Mouse (Mus musculus): ENCODE measurements around the gene Gm4353. TPM values are rescaled to one million over a fixed set of nuclear protein-coding genes. Genes with fewer than 3 reads are reported as not detected.
A peak's percentile ranks its signal among the peaks of the same experiment; 100 is the strongest.

The Gm4353 gene
- polyA plus RNA-seq, 1 experiment from 2014 or later: 0.33 TPM

- H3K27me3 ChIP-seq (ENCODE audit: control insufficient read depth, insufficient read depth, low read length): no peaks in the 10 kb centered on the region
- H3K4me2 ChIP-seq (replicated peaks; ENCODE audit: low read depth): no peak overlapping the region
- no peak overlapping the region for H3K4me3 ChIP-seq (ENCODE audit: low read depth, low read length)
- H3K9ac ChIP-seq (ENCODE audit: low read length): no peak overlapping the region
- DNase-seq (ENCODE audit: low spot score) (peak; percentile 11), ATAC-seq (ENCODE audit: low FRiP score, low TSS enrichment) (no peak)
- H3K27ac ChIP-seq (replicated peaks): no peak overlapping the region
- H3K4me1 ChIP-seq (replicated peaks; ENCODE audit: control insufficient read depth, insufficient read depth): no peaks in the 10 kb centered on the region
- H3K9me3 ChIP-seq (ENCODE audit: control insufficient read depth, low read length): no peaks in the 10 kb centered on the region
- 81% methylated on average over 1 of the region's 1 CpGs for WGBS
- H3K36me3 ChIP-seq (ENCODE audit: control insufficient read depth, insufficient read depth, low read length): no peaks in the 10 kb centered on the region
- no peak for TF ChIP-seq EP300 (optimal IDR thresholded peaks at IDR 0.05)
- no peak for TF ChIP-seq CTCF (IDR thresholded peaks at IDR 0.05; ENCODE audit: low read depth)
Observed at GRCm38 (mm10) chr7:116119306-116119857, 34.9 kb upstream of the Gm4353 start.

- Histone ChIP-seq H3K36me3 (ENCODE audit: control insufficient read depth, insufficient read depth, low read length) (no peaks in the 10 kb centered on the region), H3K4me1 (replicated peaks; ENCODE audit: control insufficient read depth, insufficient read depth) (no peaks in the 10 kb centered on the region), H3K9me3 (ENCODE audit: control insufficient read depth, low read length) (no peaks in the 10 kb centered on the region), H3K9ac (ENCODE audit: low read length) (no peak overlapping the region), H3K4me2 (replicated peaks; ENCODE audit: low read depth) (no peak overlapping the region), H3K27ac (replicated peaks) (no peak overlapping the region), H3K4me3 (ENCODE audit: low read depth, low read length) (no peak overlapping the region), H3K27me3 (ENCODE audit: control insufficient read depth, insufficient read depth, low read length) (no peaks in the 10 kb centered on the region)
- 69% methylated on average over 2 of the region's 2 CpGs for WGBS
- TF ChIP-seq EP300 (optimal IDR thresholded peaks at IDR 0.05): no peak
- TF ChIP-seq CTCF (IDR thresholded peaks at IDR 0.05; ENCODE audit: low read depth): no peak
- no peak for ATAC-seq (ENCODE audit: low FRiP score, low TSS enrichment)
- DNase-seq (ENCODE audit: low spot score): no peak
Observed at GRCm38 (mm10) chr7:116115991-116116390, 31.6 kb upstream of the Gm4353 start.

- H3K27ac ChIP-seq (replicated peaks): no peak overlapping the region
- DNase-seq (ENCODE audit: low spot score): no peak
- no peak overlapping the region for H3K4me2 ChIP-seq (replicated peaks; ENCODE audit: low read depth)
- no peaks in the 10 kb centered on the region for H3K9me3 ChIP-seq (ENCODE audit: control insufficient read depth, low read length)
- H3K27me3 ChIP-seq (ENCODE audit: control insufficient read depth, insufficient read depth, low read length): no peaks in the 10 kb centered on the region
- no peak overlapping the region for H3K4me3 ChIP-seq (ENCODE audit: low read depth, low read length)
- no peak for ATAC-seq (ENCODE audit: low FRiP score, low TSS enrichment)
- H3K4me1 ChIP-seq (replicated peaks; ENCODE audit: control insufficient read depth, insufficient read depth): no peaks in the 10 kb centered on the region
- no peaks in the 10 kb centered on the region for H3K36me3 ChIP-seq (ENCODE audit: control insufficient read depth, insufficient read depth, low read length)
- no peak overlapping the region for H3K9ac ChIP-seq (ENCODE audit: low read length)
- no peak for TF ChIP-seq EP300 (optimal IDR thresholded peaks at IDR 0.05)
- no peak for TF ChIP-seq CTCF (IDR thresholded peaks at IDR 0.05; ENCODE audit: low read depth)
- WGBS: 75% methylated on average over 12 of the region's 12 CpGs
Observed at GRCm38 (mm10) chr7:116115216-116115930, 30.9 kb upstream of the Gm4353 start.

- TF ChIP-seq CTCF (IDR thresholded peaks at IDR 0.05; ENCODE audit: low read depth) (no peak), EP300 (optimal IDR thresholded peaks at IDR 0.05) (no peak)
- DNase-seq (ENCODE audit: low spot score) (no peak), ATAC-seq (ENCODE audit: low FRiP score, low TSS enrichment) (no peak; the same call in 1 of the 2 replicates)
- H3K9ac ChIP-seq (ENCODE audit: low read length): no peak overlapping the region
- no peaks in the 10 kb centered on the region for H3K4me1 ChIP-seq (replicated peaks; ENCODE audit: control insufficient read depth, insufficient read depth)
- no peak overlapping the region for H3K27ac ChIP-seq (replicated peaks)
- no peaks in the 10 kb centered on the region for H3K27me3 ChIP-seq (ENCODE audit: control insufficient read depth, insufficient read depth, low read length)
- H3K4me2 ChIP-seq (replicated peaks; ENCODE audit: low read depth): no peak overlapping the region
- H3K36me3 ChIP-seq (ENCODE audit: control insufficient read depth, insufficient read depth, low read length): no peaks in the 10 kb centered on the region
- WGBS: 85% methylated on average over 6 of the region's 6 CpGs
- H3K4me3 ChIP-seq (ENCODE audit: low read depth, low read length): no peak overlapping the region
- no peaks in the 10 kb centered on the region for H3K9me3 ChIP-seq (ENCODE audit: control insufficient read depth, low read length)
Observed at GRCm38 (mm10) chr7:116111546-116111945, 27.1 kb upstream of the Gm4353 start.

- Histone ChIP-seq H3K27me3 (ENCODE audit: control insufficient read depth, insufficient read depth, low read length) (no peaks in the 10 kb centered on the region), H3K4me3 (ENCODE audit: low read depth, low read length) (no peak overlapping the region), H3K9ac (ENCODE audit: low read length) (no peak overlapping the region), H3K4me1 (replicated peaks; ENCODE audit: control insufficient read depth, insufficient read depth) (no peaks in the 10 kb centered on the region), H3K36me3 (ENCODE audit: control insufficient read depth, insufficient read depth, low read length) (peaks cover 4% of the 10 kb centered on the region; the same call in 1 of the 2 replicates), H3K27ac (replicated peaks) (no peak overlapping the region), H3K9me3 (ENCODE audit: control insufficient read depth, low read length) (no peaks in the 10 kb centered on the region), H3K4me2 (replicated peaks; ENCODE audit: low read depth) (no peak overlapping the region)
- TF ChIP-seq EP300 (optimal IDR thresholded peaks at IDR 0.05): no peak
- TF ChIP-seq CTCF (IDR thresholded peaks at IDR 0.05; ENCODE audit: low read depth): no peak
- 64% methylated on average over 3 of the region's 3 CpGs for WGBS
- DNase-seq (ENCODE audit: low spot score): no peak
- ATAC-seq (ENCODE audit: low FRiP score, low TSS enrichment): no peak
Observed at GRCm38 (mm10) chr7:116110661-116111060, 26.2 kb upstream of the Gm4353 start.

- Histone ChIP-seq H3K27ac (replicated peaks) (no peak overlapping the region), H3K27me3 (ENCODE audit: control insufficient read depth, insufficient read depth, low read length) (no peaks in the 10 kb centered on the region), H3K36me3 (ENCODE audit: control insufficient read depth, insufficient read depth, low read length) (peaks cover 14% of the 10 kb centered on the region), H3K9ac (ENCODE audit: low read length) (no peak overlapping the region), H3K4me1 (replicated peaks; ENCODE audit: control insufficient read depth, insufficient read depth) (no peaks in the 10 kb centered on the region), H3K4me2 (replicated peaks; ENCODE audit: low read depth) (no peak overlapping the region), H3K9me3 (ENCODE audit: control insufficient read depth, low read length) (no peaks in the 10 kb centered on the region), H3K4me3 (ENCODE audit: low read depth, low read length) (no peak overlapping the region)
- no peak for TF ChIP-seq EP300 (optimal IDR thresholded peaks at IDR 0.05)
- no peak for TF ChIP-seq CTCF (IDR thresholded peaks at IDR 0.05; ENCODE audit: low read depth)
- WGBS: 98% methylated on average over 9 of the region's 9 CpGs
- DNase-seq (ENCODE audit: low spot score) (no peak), ATAC-seq (ENCODE audit: low FRiP score, low TSS enrichment) (no peak)
Observed at GRCm38 (mm10) chr7:116103091-116103490, 18.7 kb upstream of the Gm4353 start.

Data from stomach, postnatal 0 days (tissue).